Mouse (Mus musculus) intestine, embryonic 14.5 days (tissue): ENCODE measurements around the gene Il13ra1. TPM values are rescaled to one million over a fixed set of nuclear protein-coding genes. Genes with fewer than 3 reads are reported as not detected.

Experiments
- ATAC-seq: fragments of 200-750 bp; cut with Nextera tagmentation; replicated peaks from 2 replicates; pipeline ENCODE4 v1.8.0; 2017; ENCODE audit warnings: low read depth, moderate number of reproducible peaks, moderate TSS enrichment, moderate library complexity; ENCODE audit not compliant: low FRiP score, low TSS enrichment
- DNase-seq: peaks from one replicate; pipeline ENCODE4 v3.0.0-alpha.2; 2018; ENCODE audit warnings: low spot score
- H3K27ac ChIP-seq: fragments of 300-500 bp; sonication (generic); 2 replicates; pipeline ENCODE4 v1.5.1; 2014; ENCODE audit warnings: low read depth, mild to moderate bottlenecking, control low read depth
- H3K27me3 ChIP-seq: fragments of 300-500 bp; sonication (generic); replicated peaks from 2 replicates; pipeline ENCODE4 v1.6.1; 2014; ENCODE audit warnings: low read length, control low read depth; ENCODE audit not compliant: control insufficient read depth, insufficient read depth
- H3K36me3 ChIP-seq: fragments of 300-500 bp; sonication (generic); 2 replicates; pipeline ENCODE4 v1.6.1; 2014; ENCODE audit warnings: low read length, control low read depth; ENCODE audit not compliant: control insufficient read depth, insufficient read depth
- H3K4me1 ChIP-seq: fragments of 300-500 bp; sonication (generic); replicated peaks from 2 replicates; pipeline ENCODE4 v1.6.1; 2014; ENCODE audit warnings: low read length, control low read depth, mixed read lengths; ENCODE audit not compliant: control insufficient read depth, insufficient read depth
- H3K4me2 ChIP-seq: fragments of 300-500 bp; sonication (generic); 2 replicates; pipeline ENCODE4 v1.6.1; 2014; ENCODE audit warnings: low read length
- H3K4me3 ChIP-seq: fragments of 300-500 bp; sonication (generic); 2 replicates; pipeline ENCODE4 v1.5.1; 2014; ENCODE audit warnings: low read depth, low read length, control low read depth, mixed read lengths
- H3K9ac ChIP-seq: fragments of 300-500 bp; sonication (generic); 2 replicates; pipeline ENCODE4 v1.6.1; 2014; ENCODE audit warnings: mild to moderate bottlenecking, low read length
- H3K9me3 ChIP-seq: fragments of 300-500 bp; sonication (generic); 2 replicates; pipeline ENCODE4 v1.6.1; 2016; ENCODE audit warnings: low read length, control low read depth; ENCODE audit not compliant: control insufficient read depth
- WGBS: fragments of 180-500 bp; shearing (Covaris S2); extraction: QIAGEN DNeasy Blood & Tissue Kit; methylation state at CpG from one replicate; pipeline ENCODE4 v1.1.7; 2014; 5-methylcytosine and 5-hydroxymethylcytosine counted together
- polyA plus RNA-seq: library from polyadenylated mRNA; unstranded; fragments of >200 nt; fragmentation: Nextera tagmentation; extraction: Ambion mirVana; gene quantifications from 2 replicates; pipeline ENCODE4 v1.2.1, GENCODE M21; 2014

The Il13ra1 gene
- 25.9 and 28.8 TPM in 2 replicates for polyA plus RNA-seq

DNA sequence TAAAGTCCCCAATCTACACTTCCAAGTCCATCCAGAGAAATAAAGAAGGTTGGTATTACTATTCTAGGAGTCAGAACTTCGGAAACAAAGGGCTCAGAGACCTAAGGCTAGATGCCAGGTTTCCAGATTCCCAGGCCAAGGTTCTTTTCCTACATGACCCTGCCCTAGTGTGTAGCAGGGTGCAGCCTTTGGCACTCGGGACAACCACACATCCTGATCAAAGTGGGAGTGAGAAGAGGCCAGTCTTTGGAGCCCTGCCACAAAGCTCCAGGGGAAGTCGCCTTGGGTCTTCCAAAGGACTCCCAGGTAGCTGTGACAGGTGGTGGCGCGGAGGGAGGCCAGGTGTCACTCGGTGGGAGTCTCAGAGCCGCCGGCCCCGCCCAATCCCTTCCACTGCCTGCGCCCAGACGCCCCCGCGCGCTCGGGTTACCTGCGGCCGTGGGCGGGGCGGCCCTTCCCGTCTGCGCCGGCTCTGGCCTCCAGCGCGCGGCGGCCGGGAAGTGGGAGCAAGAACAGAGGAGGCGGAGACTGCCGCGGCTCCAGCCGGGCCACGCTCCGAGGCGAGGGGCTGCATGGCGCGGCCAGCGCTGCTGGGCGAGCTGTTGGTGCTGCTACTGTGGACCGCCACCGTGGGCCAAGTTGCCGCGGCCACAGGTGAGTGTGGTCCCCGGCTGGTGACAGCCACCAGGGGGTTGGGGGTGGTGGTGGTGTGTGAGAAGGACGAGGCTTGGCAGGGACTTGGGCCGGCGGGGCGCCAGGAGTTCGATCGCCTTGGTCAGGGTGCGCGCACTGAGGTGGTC lies at the start of gene Il13ra1:
Il13ra1 (plus strand) TSS at position 489 of the 800 bp plus-strand sequence.
- Histone ChIP-seq H3K36me3 (no peaks in the 10 kb centered on the region), H3K4me2 (peak within 1 kb of the TSS; percentile 59), H3K27ac (no peak within 1 kb of the TSS), H3K4me1 (no peaks in the 10 kb centered on the region), H3K4me3 (peak within 1 kb of the TSS; percentile 50), H3K9ac (peak within 1 kb of the TSS; percentile 42), H3K27me3 (no peaks in the 10 kb centered on the region), H3K9me3 (no peaks in the 10 kb centered on the region)
- 16% methylated on average over 47 of the region's 51 CpGs for WGBS
- DNase-seq (peak; percentile 59), ATAC-seq (peak; percentile 81)

- Histone ChIP-seq H3K9me3 (no peaks in the 10 kb centered on the region), H3K27ac (no peak overlapping the region), H3K9ac (no peak overlapping the region), H3K36me3 (no peaks in the 10 kb centered on the region), H3K27me3 (no peaks in the 10 kb centered on the region), H3K4me1 (no peaks in the 10 kb centered on the region), H3K4me2 (no peak overlapping the region), H3K4me3 (no peak overlapping the region)
- DNase-seq (no peak), ATAC-seq (no peak)
- WGBS = 89% methylated on average over 2 of the region's 2 CpGs
These were observed 37.9 kb upstream of the Il13ra1 start for GRCm38 (mm10) chrX:36073997-36074396.

DNA sequence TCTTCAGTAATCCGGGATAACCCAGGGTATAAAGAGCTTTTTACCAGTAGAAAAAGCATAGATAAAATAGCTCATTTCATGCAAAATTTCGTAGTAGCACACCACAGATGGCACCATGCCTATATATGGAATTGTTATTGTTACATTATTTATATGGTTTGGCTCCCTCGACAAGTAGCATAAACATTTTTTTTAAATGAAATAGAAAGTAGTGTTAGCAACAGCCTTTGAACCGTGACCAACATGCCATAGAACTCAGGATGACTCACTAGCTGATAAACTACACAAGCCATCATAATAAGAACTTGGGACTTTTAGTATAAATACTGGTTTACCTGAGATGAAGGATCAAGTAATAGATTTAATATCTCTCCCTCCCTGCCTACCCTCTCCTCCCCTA lies 34.7 kb upstream of the Il13ra1 start:
- Histone ChIP-seq H3K27ac (peak overlapping the region; percentile 73), H3K27me3 (no peaks in the 10 kb centered on the region), H3K9ac (no peak overlapping the region), H3K9me3 (no peaks in the 10 kb centered on the region), H3K4me1 (no peaks in the 10 kb centered on the region), H3K4me2 (no peak overlapping the region), H3K4me3 (no peak overlapping the region), H3K36me3 (no peaks in the 10 kb centered on the region)
- WGBS = 42% methylated on average over 4 of the region's 4 CpGs
- ATAC-seq (no peak), DNase-seq (no peak)

DNA sequence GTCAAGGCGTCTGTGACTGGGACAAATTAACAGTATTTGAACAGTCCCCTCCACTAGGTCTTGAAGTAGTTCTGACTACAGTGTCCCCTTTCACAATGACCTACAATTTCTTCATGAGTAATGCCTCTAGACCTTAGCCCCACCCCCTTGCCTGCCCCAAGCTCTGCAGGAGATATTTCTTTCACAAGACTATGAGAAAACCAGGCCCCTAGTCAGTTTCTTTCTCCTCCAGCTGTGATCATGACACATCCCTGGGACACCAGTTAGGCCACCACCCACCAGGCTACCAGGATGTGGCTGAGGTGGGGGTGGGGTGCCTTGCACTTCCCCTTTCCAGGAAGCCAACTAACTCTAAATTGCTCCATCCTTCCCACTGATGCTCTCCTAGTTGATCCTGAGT lies 29.0 kb upstream of the Il13ra1 start:
- ATAC-seq = no peak
- no peak overlapping the region for H3K9ac ChIP-seq
- no peak overlapping the region for H3K4me2 ChIP-seq
- no peaks in the 10 kb centered on the region for H3K9me3 ChIP-seq
- H3K27ac ChIP-seq = no peak overlapping the region
- H3K4me3 ChIP-seq = no peak overlapping the region
- no peaks in the 10 kb centered on the region for H3K4me1 ChIP-seq
- WGBS = 81% methylated on average over 1 of the region's 1 CpGs
- H3K27me3 ChIP-seq = no peaks in the 10 kb centered on the region
- no peaks in the 10 kb centered on the region for H3K36me3 ChIP-seq
- DNase-seq = no peak

GRCm38 (mm10) chrX:36088464-36089256 lies 23.2 kb upstream of the Il13ra1 start:
- ATAC-seq (no peak), DNase-seq (no peak)
- H3K27me3 ChIP-seq = no peaks in the 10 kb centered on the region
- H3K9ac ChIP-seq = no peak overlapping the region
- H3K4me2 ChIP-seq = no peak overlapping the region
- no peaks in the 10 kb centered on the region for H3K36me3 ChIP-seq
- H3K9me3 ChIP-seq = no peaks in the 10 kb centered on the region
- no peaks in the 10 kb centered on the region for H3K4me1 ChIP-seq
- 91% methylated on average over 6 of the region's 6 CpGs for WGBS
- H3K27ac ChIP-seq = no peak overlapping the region
- no peak overlapping the region for H3K4me3 ChIP-seq

GRCm38 (mm10) chrX:36100883-36101282 lies 11.0 kb upstream of the Il13ra1 start:
- DNase-seq (no peak), ATAC-seq (no peak)

GRCm38 (mm10) chrX:36101318-36101717 lies 10.6 kb upstream of the Il13ra1 start:
- Histone ChIP-seq H3K27me3 (no peaks in the 10 kb centered on the region), H3K4me3 (no peak overlapping the region), H3K4me1 (no peaks in the 10 kb centered on the region), H3K4me2 (no peak overlapping the region), H3K9ac (no peak overlapping the region), H3K9me3 (no peaks in the 10 kb centered on the region), H3K36me3 (no peaks in the 10 kb centered on the region), H3K27ac (no peak overlapping the region)
- WGBS = 79% methylated on average over 3 of the region's 3 CpGs
- DNase-seq (no peak), ATAC-seq (no peak)

More at GRCm38 (mm10) chrX:36100883-36101282, 11.0 kb upstream of the Il13ra1 start:
- WGBS = 90% methylated on average over 1 of the region's 1 CpGs
- no peak overlapping the region for H3K4me3 ChIP-seq
- no peak overlapping the region for H3K9ac ChIP-seq
- H3K4me1 ChIP-seq = no peaks in the 10 kb centered on the region
- H3K27me3 ChIP-seq = no peaks in the 10 kb centered on the region
- H3K9me3 ChIP-seq = no peaks in the 10 kb centered on the region
- H3K36me3 ChIP-seq = no peaks in the 10 kb centered on the region
- no peak overlapping the region for H3K4me2 ChIP-seq
- no peak overlapping the region for H3K27ac ChIP-seq

- no peaks in the 10 kb centered on the region for H3K4me1 ChIP-seq
- no peaks in the 10 kb centered on the region for H3K9me3 ChIP-seq
- H3K27ac ChIP-seq = no peak overlapping the region
- H3K9ac ChIP-seq = no peak overlapping the region
- H3K4me2 ChIP-seq = no peak overlapping the region
- 42% methylated on average over 3 of the region's 3 CpGs for WGBS
- DNase-seq = no peak
- no peak for ATAC-seq
- no peak overlapping the region for H3K4me3 ChIP-seq
- no peaks in the 10 kb centered on the region for H3K27me3 ChIP-seq
- no peaks in the 10 kb centered on the region for H3K36me3 ChIP-seq
These were observed 3.3 kb upstream of the Il13ra1 start for GRCm38 (mm10) chrX:36108601-36109000.
